Mouse (Mus musculus) intestine, postnatal 0 days (tissue): ENCODE data around the gene Gba. TPM values are rescaled to one million over a fixed set of nuclear protein-coding genes. Genes with fewer than 3 reads are reported as not detected.

Experiments
- ATAC-seq: fragments of 200-750 bp; cut with Nextera tagmentation; 2 replicates; pipeline ENCODE4 v1.8.0; 2017; ENCODE audit warnings: mild to moderate bottlenecking, moderate TSS enrichment, moderate library complexity
- H3K27ac ChIP-seq: fragments of 300-500 bp; sonication (generic); 2 replicates; pipeline ENCODE4 v1.5.1; 2014; ENCODE audit warnings: mild to moderate bottlenecking, low read depth, low read length, moderate library complexity
- H3K27me3 ChIP-seq: fragments of 300-500 bp; sonication (generic); replicated peaks from 2 replicates; pipeline ENCODE4 v1.6.1; 2014; ENCODE audit warnings: low read length, mixed read lengths; ENCODE audit not compliant: control insufficient read depth, insufficient read depth
- H3K36me3 ChIP-seq: fragments of 300-500 bp; sonication (generic); 2 replicates; pipeline ENCODE4 v1.6.1; 2014; ENCODE audit warnings: mild to moderate bottlenecking, moderate library complexity; ENCODE audit not compliant: control insufficient read depth, insufficient read depth
- H3K4me1 ChIP-seq: fragments of 300-500 bp; sonication (generic); replicated peaks from 2 replicates; pipeline ENCODE4 v1.6.1; 2014; ENCODE audit warnings: antibody characterized with exemption, low read length, mixed read lengths; ENCODE audit not compliant: control insufficient read depth, insufficient read depth
- H3K4me2 ChIP-seq: fragments of 300-500 bp; sonication (generic); replicated peaks from 2 replicates; pipeline ENCODE4 v1.6.1; 2014; ENCODE audit warnings: low read depth, mild to moderate bottlenecking, moderate library complexity
- H3K4me3 ChIP-seq: fragments of 300-500 bp; sonication (generic); 2 replicates; pipeline ENCODE4 v1.5.1; 2014; ENCODE audit warnings: low read depth, low read length
- H3K9ac ChIP-seq: fragments of 300-500 bp; sonication (generic); 2 replicates; pipeline ENCODE4 v1.6.1; 2014; ENCODE audit warnings: mild to moderate bottlenecking, low read depth, low read length
- H3K9me3 ChIP-seq: fragments of 300-500 bp; sonication (generic); 2 replicates; pipeline ENCODE4 v1.6.1; 2016; ENCODE audit warnings: mixed run types; ENCODE audit not compliant: control insufficient read depth
- CTCF ChIP-seq: sonication (generic); IDR thresholded peaks from 2 replicates; pipeline ENCODE4 v1.5.1; 2016; ENCODE audit warnings: low read depth, mild to moderate bottlenecking, control low read depth, antibody characterized with exemption, moderate library complexity
- WGBS: fragments of 180-500 bp; shearing (Covaris S2); extraction: QIAGEN DNeasy Blood & Tissue Kit; methylation state at CpG from one replicate; pipeline ENCODE4 v1.1.7; 2014; 5-methylcytosine and 5-hydroxymethylcytosine counted together
- polyA plus RNA-seq: library from polyadenylated mRNA; unstranded; fragments of >200 nt; fragmentation: Nextera tagmentation; extraction: Ambion mirVana; gene quantifications from 2 replicates; pipeline ENCODE4 v1.2.1, GENCODE M21; 2015

Gene Gba
- polyA plus RNA-seq, 1 experiment from 2014 or later: 140 TPM

GRCm38 (mm10) chr3:89161786-89162185, 40.9 kb upstream of the Gba start:
- H3K4me2 ChIP-seq: no peak overlapping the region

DNA sequence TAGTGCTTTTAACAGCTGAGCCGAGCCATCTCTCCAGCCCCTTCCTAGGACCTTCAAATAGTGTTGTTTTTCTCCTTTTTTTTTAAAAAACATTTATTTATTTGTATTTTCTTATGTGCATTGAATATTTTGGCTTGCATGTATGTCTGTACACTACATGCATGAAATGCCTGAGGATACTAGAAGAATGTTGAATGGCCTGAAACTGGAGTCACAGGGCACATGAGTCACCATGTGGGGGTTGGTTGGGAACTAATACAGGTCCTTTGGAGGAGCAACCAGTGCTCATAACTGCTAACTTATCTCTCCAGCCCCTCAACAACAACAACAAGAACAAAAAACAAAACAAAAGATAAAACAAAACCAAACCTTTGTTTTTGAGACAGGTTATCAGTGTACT, 39.6 kb upstream of the Gba start:
- Histone ChIP-seq H3K4me3 (no peak overlapping the region), H3K9ac (no peak overlapping the region), H3K27me3 (no peaks in the 10 kb centered on the region; the same call in 1 of the 2 replicates), H3K4me2 (no peak overlapping the region), H3K4me1 (no peaks in the 10 kb centered on the region; the same call in 1 of the 2 replicates), H3K27ac (no peak overlapping the region), H3K9me3 (no peaks in the 10 kb centered on the region), H3K36me3 (peaks cover 11% of the 10 kb centered on the region)
- ATAC-seq: no peak
- TF ChIP-seq CTCF: no peak
- 79% methylated on average over 1 of the region's 1 CpGs for WGBS

More at GRCm38 (mm10) chr3:89161786-89162185, 40.9 kb upstream of the Gba start:
- 77% methylated on average over 4 of the region's 4 CpGs for WGBS
- Histone ChIP-seq H3K27ac (no peak overlapping the region), H3K4me3 (no peak overlapping the region), H3K27me3 (no peaks in the 10 kb centered on the region; the same call in 1 of the 2 replicates), H3K4me1 (no peaks in the 10 kb centered on the region; the same call in 1 of the 2 replicates), H3K9ac (no peak overlapping the region), H3K9me3 (no peaks in the 10 kb centered on the region), H3K36me3 (no peaks in the 10 kb centered on the region)
- no peak for ATAC-seq
- no peak for TF ChIP-seq CTCF

- no peak for TF ChIP-seq CTCF
- H3K27me3 ChIP-seq: no peaks in the 10 kb centered on the region
- peaks cover 16% of the 10 kb centered on the region for H3K36me3 ChIP-seq
- no peaks in the 10 kb centered on the region for H3K9me3 ChIP-seq
- no peak overlapping the region for H3K27ac ChIP-seq
- H3K4me3 ChIP-seq: peak overlapping the region; percentile 72; the same call in 1 of the 2 replicates
- no peaks in the 10 kb centered on the region; the same call in 1 of the 2 replicates for H3K4me1 ChIP-seq
- ATAC-seq: no peak
- WGBS: 71% methylated on average over 5 of the region's 5 CpGs
- no peak overlapping the region for H3K9ac ChIP-seq
- peak overlapping the region; percentile 59 for H3K4me2 ChIP-seq
Measured at GRCm38 (mm10) chr3:89163643-89164245, 39.0 kb upstream of the Gba start.

DNA sequence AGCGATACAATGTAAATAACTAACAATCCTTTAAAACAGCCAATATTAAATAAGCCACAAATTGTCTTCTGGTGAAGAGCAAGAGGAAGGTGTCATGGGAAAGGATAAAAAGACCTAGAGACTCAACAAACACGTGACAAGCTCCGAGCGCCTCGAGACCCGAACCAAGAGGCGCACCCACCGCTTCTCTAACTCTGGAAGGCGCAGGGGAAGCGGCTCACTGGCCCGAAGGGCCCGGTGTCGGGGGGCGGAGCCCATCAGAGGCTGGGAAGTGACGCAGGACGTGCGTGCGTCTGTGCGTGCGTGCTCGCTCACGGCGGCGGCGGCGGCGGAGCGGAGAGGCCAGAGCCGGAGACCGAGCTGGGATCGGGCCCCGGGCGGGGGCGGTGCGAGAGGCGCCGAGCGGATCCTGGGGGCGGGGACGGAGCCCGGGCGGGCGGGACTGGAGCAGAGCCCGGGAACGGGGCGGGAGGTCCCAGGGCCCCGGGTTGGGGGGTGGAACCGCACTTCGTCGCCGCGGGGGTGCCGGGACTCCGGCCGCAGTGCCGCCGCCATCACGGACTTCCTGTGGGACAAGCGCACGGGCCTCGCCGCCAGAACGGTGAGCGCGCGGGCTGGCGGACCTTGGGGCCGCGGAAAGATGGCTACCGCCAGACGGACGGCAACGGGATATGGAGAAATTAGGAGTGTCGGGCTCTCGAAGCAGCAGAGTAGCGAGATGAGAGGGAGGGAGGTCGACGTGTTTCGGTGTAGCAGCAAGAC, 38.0 kb upstream of the Gba start, which contains the start of gene Clk2:
Gene Clk2, plus strand, starts transcription at position 290 of the 762 bp plus-strand sequence.
- peak within 1 kb of the TSS; percentile 72 for H3K4me3 ChIP-seq
- H3K4me1 ChIP-seq: no peaks in the 10 kb centered on the region; the same call in 1 of the 2 replicates
- H3K9me3 ChIP-seq: no peaks in the 10 kb centered on the region
- TF ChIP-seq CTCF: no peak
- peak within 1 kb of the TSS; percentile 59 for H3K4me2 ChIP-seq
- ATAC-seq: peak; percentile 96
- H3K27ac ChIP-seq: peak within 1 kb of the TSS; percentile 92
- H3K36me3 ChIP-seq: peaks cover 26% of the 10 kb centered on the region
- H3K9ac ChIP-seq: peak within 1 kb of the TSS; percentile 75
- H3K27me3 ChIP-seq: no peaks in the 10 kb centered on the region
- under 1% methylated on average over 69 of the region's 79 CpGs for WGBS

DNA sequence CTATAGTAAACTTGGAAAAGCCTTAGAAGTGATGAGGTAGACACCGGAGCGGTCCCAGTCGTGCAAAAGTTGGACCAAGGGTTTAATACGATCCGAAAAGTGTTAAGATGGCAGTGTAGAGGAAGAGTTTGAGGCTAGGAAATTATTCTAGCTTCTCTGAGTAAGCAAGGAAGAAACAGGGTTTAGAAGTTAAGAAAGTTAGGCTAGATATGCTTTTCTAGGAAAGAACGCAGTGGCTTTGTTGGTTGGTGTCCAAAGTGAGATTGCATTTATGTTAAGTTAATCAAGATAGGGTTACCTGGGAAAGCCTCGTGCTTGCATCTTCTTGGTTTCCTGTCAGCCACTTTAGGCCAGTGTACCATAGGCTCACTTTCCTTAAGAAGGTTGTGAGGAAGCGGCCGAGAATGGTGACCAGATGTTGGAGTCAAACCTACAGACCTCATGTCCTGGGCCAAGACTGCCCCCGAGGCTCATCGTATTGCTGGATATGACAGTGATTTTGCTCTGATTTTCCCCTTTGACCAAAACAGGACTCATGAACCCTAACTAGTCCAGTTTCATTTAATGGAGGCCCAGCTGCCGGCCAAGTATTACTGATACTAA, 37.4 kb upstream of the Gba start:
- no peak for ATAC-seq
- TF ChIP-seq CTCF: no peak
- no peaks in the 10 kb centered on the region for H3K9me3 ChIP-seq
- H3K27me3 ChIP-seq: no peaks in the 10 kb centered on the region
- 14% methylated on average over 12 of the region's 12 CpGs for WGBS
- peak overlapping the region; percentile 92 for H3K27ac ChIP-seq
- no peaks in the 10 kb centered on the region; the same call in 1 of the 2 replicates for H3K4me1 ChIP-seq
- H3K36me3 ChIP-seq: peaks cover 32% of the 10 kb centered on the region
- peak overlapping the region; percentile 59 for H3K4me2 ChIP-seq
- peak overlapping the region; percentile 72 for H3K4me3 ChIP-seq
- peak overlapping the region; percentile 75 for H3K9ac ChIP-seq

DNA sequence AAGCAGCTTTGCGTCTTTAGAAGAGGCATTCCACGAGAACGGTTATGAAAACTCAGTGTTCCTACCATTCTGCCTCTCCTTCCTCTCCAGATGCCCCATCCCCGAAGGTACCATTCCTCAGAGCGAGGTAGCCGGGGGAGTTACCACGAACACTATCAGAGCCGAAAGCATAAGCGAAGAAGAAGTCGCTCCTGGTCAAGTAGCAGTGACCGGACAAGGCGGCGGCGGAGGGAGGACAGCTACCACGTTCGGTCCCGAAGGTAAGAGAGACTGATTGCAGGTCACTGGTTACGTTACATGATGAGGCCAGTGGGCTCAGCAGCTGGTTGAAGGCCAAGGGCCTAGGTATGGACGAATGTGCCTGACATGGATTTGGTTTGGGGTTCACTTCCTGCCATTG, 35.8 kb upstream of the Gba start:
- Histone ChIP-seq H3K36me3 (peaks cover 46% of the 10 kb centered on the region), H3K4me1 (no peaks in the 10 kb centered on the region; the same call in 1 of the 2 replicates), H3K27me3 (no peaks in the 10 kb centered on the region), H3K27ac (no peak overlapping the region), H3K9ac (no peak overlapping the region), H3K4me2 (no peak overlapping the region), H3K9me3 (no peaks in the 10 kb centered on the region), H3K4me3 (no peak overlapping the region)
- no peak for ATAC-seq
- no peak for TF ChIP-seq CTCF
- WGBS: 94% methylated on average over 19 of the region's 19 CpGs
